Mouse (Mus musculus) lung, adult 2 months (tissue): ENCODE data around the gene Disp3.

Experiments
- CTCF ChIP-seq: fragments of 200-500 bp; IDR thresholded peaks from 2 replicates; pipeline ENCODE4 v1.5.1; 2011; ENCODE audit warnings: mild to moderate bottlenecking, low read length, control low read depth; ENCODE audit not compliant: insufficient read depth
- POLR2A ChIP-seq: fragments of 200-500 bp; IDR thresholded peaks from 2 replicates; pipeline ENCODE4 v1.6.1; 2011; ENCODE audit warnings: low read depth, mild to moderate bottlenecking, control low read depth, low read length, borderline replicate concordance; ENCODE audit errors: extremely low read depth

DNA sequence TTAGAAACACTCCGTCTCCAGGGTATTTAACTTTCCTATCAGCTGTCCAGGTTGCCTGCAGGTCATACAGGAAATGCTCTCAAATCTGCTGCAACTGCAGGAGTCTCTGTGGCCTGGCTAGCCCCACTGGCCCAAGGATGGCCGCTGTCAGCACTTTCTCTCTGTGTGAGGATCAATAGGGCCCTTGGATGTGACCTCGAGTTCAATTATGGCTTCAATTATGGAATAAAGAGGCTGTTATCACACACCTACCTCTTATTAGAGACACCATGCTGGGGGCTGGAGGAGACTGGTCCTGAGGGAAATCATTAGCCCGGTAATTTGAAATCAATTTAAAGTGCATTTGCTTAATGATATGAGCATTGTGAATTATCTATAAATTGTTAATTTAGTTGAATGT lies 55.6 kb downstream of the Disp3 start:
- TF ChIP-seq CTCF = no peak
- TF ChIP-seq POLR2A = no peak
